In genomic region chr3:128944631-128945030, GRCm38 (mm10) we compare ENCODE assay signal across 19 mouse cellular contexts.
"Had no signal": no experiment of that assay in that cellular context is flagged by ENCODE, and none has a peak within 500 bp of the region (broad histone marks: within the 10 kb centered on the region; RNA-seq: fewer than 3 reads in every experiment).

No protein-coding gene starts in this region.

- H3K36me3 ChIP-seq: liver, embryonic 15.5 days; lung, embryonic 15.5 days; midbrain, embryonic 13.5 days; midbrain, embryonic 15.5 days; neural tube, embryonic 12.5 days; stomach, embryonic 15.5 days had no signal

- H3K4me3 ChIP-seq: liver, embryonic 15.5 days; lung, embryonic 15.5 days; midbrain, embryonic 13.5 days; midbrain, embryonic 15.5 days; neural tube, embryonic 12.5 days; stomach, embryonic 15.5 days had no signal

- ATAC-seq: liver, postnatal 0 days; lung, postnatal 0 days; midbrain, embryonic 13.5 days; midbrain, embryonic 15.5 days had no signal

- H3K4me1 ChIP-seq: liver, embryonic 15.5 days; lung, embryonic 15.5 days; midbrain, embryonic 13.5 days; midbrain, embryonic 15.5 days; neural tube, embryonic 12.5 days; stomach, embryonic 15.5 days had no signal

- H3K4me2 ChIP-seq: liver, embryonic 15.5 days; lung, embryonic 15.5 days; midbrain, embryonic 11.5 days; midbrain, embryonic 13.5 days; midbrain, embryonic 15.5 days; neural tube, embryonic 12.5 days; stomach, embryonic 15.5 days had no signal

- H3K27ac ChIP-seq: liver, embryonic 15.5 days; lung, embryonic 15.5 days; midbrain, embryonic 13.5 days; midbrain, embryonic 15.5 days; neural tube, embryonic 12.5 days; stomach, embryonic 15.5 days; stomach, postnatal 0 days had no signal

- DNase-seq: liver, postnatal 0 days; lung, adult 2 months; lung, postnatal 14 days; lung, postnatal 4 days; retina, postnatal 1 day; right cerebral cortex, adult 18-20 months; right cerebral cortex, postnatal 14 days; thymus, adult 18-20 months; thymus, postnatal 14 days; thymus, postnatal 36 days had no signal

- H3K9ac ChIP-seq: liver, embryonic 15.5 days; liver, postnatal 0 days; lung, embryonic 15.5 days; midbrain, embryonic 13.5 days; midbrain, embryonic 15.5 days; neural tube, embryonic 12.5 days; stomach, embryonic 15.5 days had no signal

- H3K9me3 ChIP-seq: liver, embryonic 15.5 days; lung, embryonic 15.5 days; midbrain, embryonic 13.5 days; midbrain, embryonic 15.5 days; neural tube, embryonic 12.5 days; stomach, embryonic 15.5 days had no signal

- H3K27me3 ChIP-seq: liver, embryonic 15.5 days; lung, embryonic 15.5 days; midbrain, embryonic 13.5 days; midbrain, embryonic 15.5 days; neural tube, embryonic 12.5 days; stomach, embryonic 15.5 days had no signal
